Mouse (Mus musculus) megakaryocyte, embryonic 14.5 days (primary cell): ENCODE measurements around the gene Rere.

Experiments used
- FLI1 ChIP-seq: IDR thresholded peaks from 2 replicates; pipeline ENCODE4 v1.6.1; 2012; ENCODE audit warnings: low read length, inconsistent platforms, mixed read lengths
- GATA1 ChIP-seq: IDR thresholded peaks from 3 replicates; pipeline ENCODE4 v1.6.1; 2012; ENCODE audit warnings: mixed read lengths, low read length, inconsistent platforms, borderline replicate concordance

GRCm38 (mm10) chr4:150528846-150529245 lies 247.4 kb downstream of the Rere start:
- TF ChIP-seq GATA1 (no peak), FLI1 (no peak)
